Mouse (Mus musculus) right cerebral cortex, postnatal 36 days (tissue): ENCODE results near the gene Smcp.

Experiments used
- DNase-seq, 2 experiments: peaks; one replicate each; pipeline ENCODE4 v3.0.0; 2022; ENCODE audit warnings: low spot score in 2 of 2, mixed read lengths in 1 of 2

Smcp gene

DNA sequence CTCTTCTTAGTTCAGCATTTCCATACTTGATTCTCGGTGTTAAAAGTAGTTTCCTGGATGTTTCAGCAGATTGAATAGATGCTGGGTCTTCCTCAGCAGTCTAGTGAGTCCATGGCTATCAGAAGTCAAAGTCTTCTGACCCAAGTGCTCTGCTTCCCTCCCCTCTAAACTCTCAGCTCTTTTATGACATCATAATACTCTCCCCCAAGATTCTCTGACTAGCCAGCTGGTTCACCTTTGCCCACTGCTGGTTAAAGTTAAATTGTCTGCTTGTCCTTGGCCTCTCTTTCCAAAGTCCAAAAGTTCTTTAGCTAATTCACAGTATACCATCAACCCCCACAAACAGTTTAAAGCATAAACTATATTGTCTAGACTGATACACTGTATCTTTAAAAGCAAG lies at the start of gene Smcp:
TSS of gene Smcp (minus strand) at position 140 of the 400 bp plus-strand sequence.
- no peak for DNase-seq

GRCm38 (mm10) chr3:92638653-92638991 lies 49.8 kb upstream of the Smcp start:
- no peak for DNase-seq

GRCm38 (mm10) chr3:92637745-92638652 lies 49.2 kb upstream of the Smcp start:
- no peak for DNase-seq

GRCm38 (mm10) chr3:92621560-92621959 lies 32.8 kb upstream of the Smcp start, which contains the start of gene Lce6a:
Gene Lce6a (minus strand): TSS chr3:92621660.
- no peak for DNase-seq

- DNase-seq: no peak
Observed at GRCm38 (mm10) chr3:92609804-92610203, 21.0 kb upstream of the Smcp start.

- no peak for DNase-seq
Observed at GRCm38 (mm10) chr3:92607392-92607791, 18.6 kb upstream of the Smcp start, which contains the start of gene 2210017I01Rik. Gene 2210017I01Rik (minus strand): TSS chr3:92607492.

DNA sequence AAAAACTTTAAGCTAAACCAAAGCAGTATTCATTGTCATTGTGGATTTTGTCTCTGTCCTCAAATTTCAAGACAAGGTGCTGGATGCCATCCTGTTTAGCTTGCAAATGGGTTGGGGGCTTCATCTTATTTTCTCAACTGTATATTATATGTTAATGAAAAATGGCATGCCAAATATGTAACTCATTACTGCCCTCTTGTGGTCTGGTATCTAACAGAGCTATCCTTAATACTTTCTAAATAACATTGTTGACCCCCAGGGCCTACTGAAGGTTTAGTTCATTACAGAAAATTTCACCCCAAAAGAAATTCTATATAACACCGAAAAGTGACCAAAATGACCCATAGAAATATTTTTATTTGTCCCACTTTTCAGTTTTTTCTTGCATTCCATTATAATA lies 13.4 kb upstream of the Smcp start:
- DNase-seq: no peak

- no peak for DNase-seq
Observed at GRCm38 (mm10) chr3:92600456-92600855, 11.7 kb upstream of the Smcp start.

GRCm38 (mm10) chr3:92599973-92600372 lies 11.2 kb upstream of the Smcp start:
- no peak for DNase-seq

DNA sequence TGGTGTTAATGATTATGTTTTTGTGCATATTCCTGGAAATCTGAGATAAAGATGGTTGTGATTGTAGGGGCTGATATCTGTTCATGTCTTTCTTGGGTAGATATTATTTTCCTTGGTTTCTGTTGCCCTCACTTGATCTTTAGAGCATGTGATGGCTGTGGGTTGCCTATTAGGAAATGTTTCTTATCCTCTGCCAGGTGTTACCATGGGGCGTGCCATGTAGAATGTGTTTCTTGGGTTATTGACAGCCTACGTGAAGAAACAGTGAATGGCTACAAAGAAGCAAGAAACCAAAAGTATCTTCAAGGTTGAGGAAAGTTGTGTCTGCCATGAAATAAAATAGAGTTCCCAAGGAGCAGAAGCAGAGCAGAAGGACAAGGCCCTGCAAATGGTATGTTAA lies 9.6 kb upstream of the Smcp start:
- DNase-seq: no peak

DNA sequence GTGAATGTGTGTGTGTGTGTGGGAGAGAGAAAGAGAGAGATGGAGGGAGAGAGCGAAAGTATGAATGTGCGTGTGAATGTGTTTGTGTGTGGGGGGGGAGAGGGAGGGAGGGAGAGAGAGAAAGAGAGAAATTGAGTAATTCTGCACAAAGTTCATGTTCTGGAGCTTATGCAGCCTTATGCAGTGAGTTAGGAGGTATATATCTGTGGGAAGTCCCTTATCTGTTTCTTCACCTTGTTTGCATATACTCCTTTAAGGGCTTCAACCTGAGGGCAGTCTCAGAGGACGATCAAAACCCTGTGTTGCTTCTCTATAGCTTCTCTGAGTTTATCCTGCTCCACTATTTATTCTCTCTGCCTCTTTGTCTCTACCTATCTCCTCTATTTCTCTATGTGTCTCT lies 1.6 kb downstream of the Smcp start:
- no peak for DNase-seq

GRCm38 (mm10) chr3:92585055-92585454 lies 3.7 kb downstream of the Smcp start:
- DNase-seq: no peak

- DNase-seq: no peak
Observed at GRCm38 (mm10) chr3:92583164-92583826, 5.5 kb downstream of the Smcp start.

DNA sequence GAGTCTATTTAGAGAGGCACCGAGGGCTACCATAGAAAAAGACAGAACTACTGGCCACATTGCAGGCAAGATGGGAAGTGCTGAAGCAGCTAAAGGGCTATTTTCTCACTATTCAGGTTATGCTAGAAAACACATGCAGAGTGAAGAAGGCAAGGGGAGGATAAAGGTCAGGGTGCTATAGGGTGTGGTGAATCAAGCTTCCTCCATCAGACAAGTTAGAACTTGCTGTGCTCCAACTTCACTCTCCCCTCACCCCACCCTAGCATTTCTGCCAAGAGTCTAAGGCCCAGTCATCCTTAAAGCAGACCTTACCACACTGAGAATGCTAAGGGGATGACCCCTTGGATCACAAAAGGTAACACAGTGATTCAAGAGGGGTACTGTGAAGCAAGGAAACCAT lies 9.3 kb downstream of the Smcp start:
- DNase-seq: no peak

DNA sequence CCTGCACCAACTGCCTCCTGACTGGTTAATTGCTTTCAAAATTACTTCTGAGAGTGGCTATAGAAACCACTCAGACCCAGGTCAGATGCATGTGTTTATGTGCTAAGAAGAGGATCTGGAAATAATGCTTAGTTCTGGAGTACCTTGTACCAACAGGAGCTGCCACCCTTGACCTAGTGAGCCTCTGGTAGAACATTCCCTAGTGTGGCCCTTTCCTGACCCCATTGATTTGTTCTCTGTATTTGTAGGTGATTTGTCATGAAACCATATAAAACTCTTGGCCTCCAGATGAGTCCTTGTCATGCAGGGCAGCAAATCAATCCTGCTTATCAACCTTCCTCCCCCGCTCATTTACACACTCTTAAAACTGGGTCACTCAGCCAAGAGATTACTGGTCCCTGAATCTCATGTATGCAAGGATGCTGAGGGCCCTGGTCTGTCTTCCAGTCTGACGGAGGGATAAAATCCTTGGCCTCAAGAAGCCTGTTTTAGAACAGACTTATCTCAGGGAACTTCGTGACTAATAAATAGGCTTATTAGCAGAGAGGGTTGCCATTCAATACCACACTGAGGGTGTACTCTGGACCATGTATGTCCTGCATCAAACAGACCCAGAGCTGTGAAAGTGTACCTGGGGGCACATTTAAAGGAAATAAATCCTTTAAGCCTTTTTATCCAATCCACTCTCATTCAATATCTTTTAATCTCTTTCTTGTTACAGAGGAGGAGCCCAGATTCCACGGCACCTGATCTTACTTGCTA lies 10.0 kb downstream of the Smcp start:
- DNase-seq: no peak

- no peak for DNase-seq
Observed at GRCm38 (mm10) chr3:92573449-92574041, 15.3 kb downstream of the Smcp start, which contains the start of gene Ivl. Gene Ivl (minus strand): TSS chr3:92573735.

GRCm38 (mm10) chr3:92572514-92573155 lies 16.2 kb downstream of the Smcp start:
- no peak for DNase-seq

DNA sequence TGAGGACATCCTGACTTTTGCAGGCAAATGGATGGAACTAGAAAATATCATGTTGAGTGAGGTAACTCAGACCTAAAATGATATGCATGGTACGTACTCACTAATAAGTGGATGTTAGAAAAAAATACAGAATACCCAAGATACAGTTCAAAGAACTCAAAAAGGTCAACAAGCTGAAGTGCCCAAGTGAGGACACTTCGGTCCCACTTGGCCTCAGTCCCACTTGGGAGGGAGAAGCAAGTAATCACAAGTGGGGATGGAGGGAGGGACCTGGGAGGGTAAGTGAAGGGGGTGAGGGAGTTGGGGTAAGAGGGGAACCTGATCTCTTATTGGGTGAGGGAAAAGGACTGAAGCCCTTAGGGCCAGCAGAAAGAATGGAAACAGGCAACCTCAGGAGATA lies 20.0 kb downstream of the Smcp start:
- no peak for DNase-seq

GRCm38 (mm10) chr3:92565418-92565817 lies 23.4 kb downstream of the Smcp start:
- no peak for DNase-seq

GRCm38 (mm10) chr3:92534411-92534810 lies 54.4 kb downstream of the Smcp start, which contains the start of gene 2310046K23Rik:
Gene 2310046K23Rik (minus strand): TSS chr3:92534511.
- no peak for DNase-seq
